Mouse (Mus musculus): Measurements from ENCODE around the gene Hspb7. TPM values are rescaled to one million over a fixed set of nuclear protein-coding genes. Genes with fewer than 3 reads are reported as not detected.

Hspb7 gene
- polyA plus RNA-seq, 1 experiment from 2014 or later, result not detected

GRCm38 (mm10) chr4:141456193-141456938 lies 35.8 kb downstream of the Hspb7 start:
- no peaks in the 10 kb centered on the region for H3K9me3 ChIP-seq
- H3K9ac ChIP-seq, result no peak overlapping the region
- no peaks in the 10 kb centered on the region for H3K27me3 ChIP-seq (replicated peaks)
- peaks cover 14% of the 10 kb centered on the region for H3K36me3 ChIP-seq (replicated peaks)
- WGBS, result 93% methylated on average over 14 of the region's 14 CpGs
- no peak for ATAC-seq (replicated peaks)
- peaks cover 13% of the 10 kb centered on the region; the same call in 1 of the 2 replicates for H3K4me1 ChIP-seq
- H3K4me2 ChIP-seq, result no peak overlapping the region
- no peak overlapping the region for H3K27ac ChIP-seq
- H3K4me3 ChIP-seq, result no peak overlapping the region

- Histone ChIP-seq H3K9me3 (no peaks in the 10 kb centered on the region), H3K27me3 (replicated peaks) (no peaks in the 10 kb centered on the region), H3K4me1 (peaks cover 13% of the 10 kb centered on the region; the same call in 1 of the 2 replicates), H3K36me3 (replicated peaks) (peaks cover 12% of the 10 kb centered on the region; the same call in 1 of the 2 replicates), H3K4me3 (no peak overlapping the region), H3K4me2 (no peak overlapping the region), H3K9ac (no peak overlapping the region), H3K27ac (no peak overlapping the region)
- WGBS, result 20% methylated on average over 7 of the region's 7 CpGs
- ATAC-seq (replicated peaks), result no peak
Observed at GRCm38 (mm10) chr4:141458236-141458635, 37.7 kb downstream of the Hspb7 start.

DNA sequence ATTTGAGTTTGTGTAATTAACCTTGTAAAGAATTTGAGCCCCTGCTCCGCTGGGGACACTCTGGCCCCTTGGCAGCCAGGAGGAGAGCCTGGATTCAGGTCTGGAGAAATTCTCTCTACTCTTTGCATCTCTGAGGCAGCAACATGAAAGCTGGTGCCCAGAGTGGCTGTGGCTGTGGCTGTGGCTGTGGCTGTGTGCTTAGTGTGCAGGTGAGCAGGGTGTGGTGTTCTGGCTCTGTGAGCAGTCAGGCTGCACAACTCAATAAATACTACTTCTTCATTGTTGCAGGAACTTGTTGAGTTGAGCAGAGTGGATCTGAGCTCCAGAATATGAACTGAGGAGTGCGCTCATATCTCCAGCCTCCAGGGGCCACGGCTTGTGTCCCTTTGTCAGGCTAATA lies 38.3 kb downstream of the Hspb7 start:
- Histone ChIP-seq H3K27me3 (replicated peaks) (no peaks in the 10 kb centered on the region), H3K27ac (no peak overlapping the region), H3K36me3 (replicated peaks) (peaks cover 18% of the 10 kb centered on the region; the same call in 1 of the 2 replicates), H3K4me1 (peaks cover 13% of the 10 kb centered on the region; the same call in 1 of the 2 replicates), H3K4me2 (no peak overlapping the region), H3K9ac (no peak overlapping the region), H3K9me3 (no peaks in the 10 kb centered on the region), H3K4me3 (no peak overlapping the region)
- 77% methylated on average over 3 of the region's 3 CpGs for WGBS
- no peak for ATAC-seq (replicated peaks)

DNA sequence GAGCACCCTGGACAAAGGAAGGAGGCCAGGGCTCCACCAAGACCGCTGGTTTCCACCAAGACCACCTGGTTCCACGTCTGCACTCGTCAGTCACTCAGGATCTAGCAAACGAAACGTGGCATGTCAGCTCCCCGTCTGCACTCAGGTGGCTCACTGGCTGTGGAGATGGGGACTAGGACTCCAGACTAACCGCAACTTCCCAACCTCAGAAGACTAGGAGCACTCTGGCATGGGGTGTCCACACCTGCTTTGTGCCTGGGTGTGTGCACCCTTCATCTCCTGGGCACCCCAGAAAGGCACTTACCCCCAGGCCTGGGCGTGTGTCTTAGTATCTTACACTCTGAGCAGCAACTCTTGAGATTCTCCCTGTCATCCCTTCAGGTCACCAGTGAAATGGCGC lies 39.2 kb downstream of the Hspb7 start:
- H3K4me2 ChIP-seq, result no peak overlapping the region
- peaks cover 13% of the 10 kb centered on the region; the same call in 1 of the 2 replicates for H3K4me1 ChIP-seq
- WGBS, result 93% methylated on average over 9 of the region's 9 CpGs
- no peaks in the 10 kb centered on the region for H3K27me3 ChIP-seq (replicated peaks)
- no peak overlapping the region for H3K27ac ChIP-seq
- no peak overlapping the region for H3K4me3 ChIP-seq
- H3K36me3 ChIP-seq (replicated peaks), result peaks cover 27% of the 10 kb centered on the region; the same call in 1 of the 2 replicates
- H3K9me3 ChIP-seq, result no peaks in the 10 kb centered on the region
- ATAC-seq (replicated peaks), result no peak
- no peak overlapping the region for H3K9ac ChIP-seq

GRCm38 (mm10) chr4:141460481-141460880 lies 39.9 kb downstream of the Hspb7 start:
- Histone ChIP-seq H3K9ac (no peak overlapping the region), H3K9me3 (no peaks in the 10 kb centered on the region), H3K4me2 (no peak overlapping the region), H3K36me3 (replicated peaks) (peaks cover 33% of the 10 kb centered on the region; the same call in 1 of the 2 replicates), H3K4me3 (no peak overlapping the region), H3K27me3 (replicated peaks) (no peaks in the 10 kb centered on the region), H3K27ac (no peak overlapping the region), H3K4me1 (peaks cover 13% of the 10 kb centered on the region; the same call in 1 of the 2 replicates)
- 90% methylated on average over 4 of the region's 4 CpGs for WGBS
- ATAC-seq (replicated peaks), result no peak

DNA sequence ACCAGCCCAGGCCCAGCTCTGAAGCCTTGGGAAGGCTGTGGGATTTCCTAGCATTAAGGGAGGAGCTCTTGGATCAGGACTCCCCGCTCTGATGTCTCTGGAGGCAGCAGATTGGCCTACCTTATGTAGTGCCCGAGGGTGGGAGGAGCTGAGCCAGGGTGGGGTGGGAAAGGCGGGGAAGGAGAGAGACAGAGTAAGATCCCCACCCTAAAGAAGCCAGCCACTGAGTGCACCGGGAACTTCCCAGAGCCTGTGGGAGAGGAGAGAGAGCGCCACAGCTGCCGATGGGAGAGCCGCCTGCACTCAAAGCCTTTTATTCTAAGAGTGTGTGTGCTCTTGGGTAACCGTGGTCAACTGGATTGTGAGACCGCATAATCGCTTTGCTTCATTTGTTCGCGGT lies 40.5 kb downstream of the Hspb7 start:
- H3K9me3 ChIP-seq, result no peaks in the 10 kb centered on the region
- ATAC-seq (replicated peaks), result no peak
- no peak overlapping the region for H3K27ac ChIP-seq
- WGBS, result 29% methylated on average over 12 of the region's 12 CpGs
- H3K4me2 ChIP-seq, result no peak overlapping the region
- peaks cover 39% of the 10 kb centered on the region; the same call in 1 of the 2 replicates for H3K36me3 ChIP-seq (replicated peaks)
- no peaks in the 10 kb centered on the region for H3K27me3 ChIP-seq (replicated peaks)
- H3K4me1 ChIP-seq, result peaks cover 13% of the 10 kb centered on the region; the same call in 1 of the 2 replicates
- H3K4me3 ChIP-seq, result no peak overlapping the region
- no peak overlapping the region for H3K9ac ChIP-seq

DNA sequence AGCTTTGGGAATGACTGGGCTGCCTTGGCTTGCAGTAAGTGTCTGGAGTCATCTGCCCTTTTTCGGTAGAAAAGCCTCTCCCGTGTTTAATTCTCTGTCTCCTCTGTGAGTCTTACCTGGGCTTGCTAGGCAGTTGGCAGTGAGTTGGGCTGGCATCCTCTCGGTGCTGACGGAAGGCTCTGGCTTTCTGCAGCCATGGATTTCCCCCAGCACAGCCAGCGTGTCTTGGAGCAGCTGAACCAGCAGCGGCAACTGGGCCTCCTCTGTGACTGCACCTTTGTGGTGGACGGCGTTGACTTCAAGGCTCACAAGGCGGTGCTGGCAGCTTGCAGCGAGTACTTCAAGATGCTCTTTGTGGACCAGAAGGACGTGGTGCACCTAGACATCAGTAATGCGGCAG lies 41.0 kb downstream of the Hspb7 start:
- peaks cover 44% of the 10 kb centered on the region; the same call in 1 of the 2 replicates for H3K36me3 ChIP-seq (replicated peaks)
- H3K4me3 ChIP-seq, result no peak overlapping the region
- peaks cover 13% of the 10 kb centered on the region; the same call in 1 of the 2 replicates for H3K4me1 ChIP-seq
- H3K9ac ChIP-seq, result no peak overlapping the region
- no peak for ATAC-seq (replicated peaks)
- H3K9me3 ChIP-seq, result no peaks in the 10 kb centered on the region
- WGBS, result 88% methylated on average over 12 of the region's 12 CpGs
- no peak overlapping the region for H3K27ac ChIP-seq
- H3K27me3 ChIP-seq (replicated peaks), result no peaks in the 10 kb centered on the region
- no peak overlapping the region for H3K4me2 ChIP-seq

DNA sequence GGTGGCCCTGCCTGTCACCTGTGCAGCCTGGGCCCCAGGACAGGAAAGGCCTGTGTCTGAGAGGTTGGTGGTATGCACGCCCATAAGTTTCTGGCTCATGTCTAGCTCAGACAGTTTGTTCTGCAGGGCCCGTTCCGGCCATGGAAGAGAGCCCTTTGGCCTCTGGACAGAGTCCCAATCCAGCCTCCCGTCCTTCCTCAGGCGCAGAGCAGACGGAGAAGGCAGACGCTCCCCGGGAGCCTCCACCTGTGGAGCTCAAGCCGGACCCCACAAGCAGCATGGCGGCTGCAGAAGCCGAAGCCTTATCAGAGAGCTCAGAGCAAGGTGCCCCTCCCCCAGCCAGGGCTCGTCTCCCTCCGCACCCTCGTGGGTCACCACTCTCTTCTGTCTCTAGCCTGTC lies 42.9 kb downstream of the Hspb7 start:
- Histone ChIP-seq H3K4me2 (no peak overlapping the region), H3K27me3 (replicated peaks) (no peaks in the 10 kb centered on the region), H3K9ac (no peak overlapping the region), H3K4me1 (peaks cover 8% of the 10 kb centered on the region; the same call in 1 of the 2 replicates), H3K4me3 (no peak overlapping the region), H3K9me3 (no peaks in the 10 kb centered on the region), H3K27ac (no peak overlapping the region), H3K36me3 (replicated peaks) (peaks cover 57% of the 10 kb centered on the region)
- no peak for ATAC-seq (replicated peaks)
- 85% methylated on average over 14 of the region's 14 CpGs for WGBS

DNA sequence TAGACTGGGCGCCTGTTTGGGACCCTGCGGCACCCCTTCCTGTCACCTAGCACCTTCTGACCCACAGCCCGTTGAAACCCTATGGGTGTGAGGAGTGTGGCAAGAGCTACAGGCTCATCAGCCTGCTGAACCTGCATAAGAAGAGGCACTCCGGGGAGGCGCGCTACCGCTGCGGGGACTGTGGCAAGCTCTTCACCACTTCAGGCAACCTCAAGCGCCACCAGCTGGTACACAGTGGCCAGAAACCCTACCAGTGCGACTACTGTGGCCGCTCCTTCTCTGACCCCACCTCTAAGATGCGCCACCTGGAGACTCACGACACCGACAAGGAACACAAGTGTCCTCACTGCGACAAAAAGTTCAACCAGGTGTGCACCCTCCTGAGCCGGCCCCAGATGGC lies 44.1 kb downstream of the Hspb7 start:
- no peak overlapping the region for H3K27ac ChIP-seq
- no peak overlapping the region for H3K9ac ChIP-seq
- peaks cover 62% of the 10 kb centered on the region for H3K36me3 ChIP-seq (replicated peaks)
- H3K4me1 ChIP-seq, result peaks cover 8% of the 10 kb centered on the region; the same call in 1 of the 2 replicates
- H3K4me3 ChIP-seq, result no peak overlapping the region
- no peak overlapping the region for H3K4me2 ChIP-seq
- 78% methylated on average over 16 of the region's 16 CpGs for WGBS
- H3K9me3 ChIP-seq, result no peaks in the 10 kb centered on the region
- no peaks in the 10 kb centered on the region for H3K27me3 ChIP-seq (replicated peaks)
- ATAC-seq (replicated peaks), result no peak

DNA sequence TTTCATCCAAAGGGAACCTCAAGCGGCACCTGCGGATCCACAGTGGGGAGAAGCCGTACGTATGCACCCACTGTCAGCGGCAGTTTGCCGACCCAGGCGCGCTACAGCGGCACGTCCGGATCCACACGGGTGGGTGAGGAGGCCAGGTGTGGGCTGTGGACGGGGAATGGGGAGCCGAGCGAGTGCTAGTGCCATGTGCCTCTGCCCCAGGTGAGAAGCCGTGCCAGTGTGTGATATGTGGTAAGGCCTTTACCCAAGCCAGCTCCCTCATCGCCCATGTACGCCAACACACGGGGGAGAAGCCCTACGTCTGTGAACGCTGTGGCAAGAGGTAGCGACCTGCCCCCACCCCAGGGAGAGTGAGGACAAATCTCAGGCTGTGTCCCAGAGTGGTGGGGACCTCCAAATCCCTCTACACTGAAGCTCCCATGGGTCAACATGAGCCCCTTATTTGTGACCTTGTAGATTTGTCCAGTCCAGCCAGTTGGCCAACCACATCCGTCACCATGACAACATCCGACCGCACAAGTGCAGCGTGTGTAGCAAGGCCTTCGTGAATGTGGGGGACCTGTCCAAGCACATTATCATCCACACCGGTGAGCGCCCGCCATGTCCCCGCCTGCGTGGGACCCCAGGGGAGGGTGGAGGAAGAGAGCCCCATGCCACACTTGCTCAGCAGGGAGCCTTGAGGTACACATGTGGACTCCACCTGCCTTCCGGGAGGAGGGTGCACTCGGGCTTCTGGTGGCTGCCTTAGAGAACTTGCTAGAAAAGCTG lies 45.1 kb downstream of the Hspb7 start:
- H3K4me3 ChIP-seq, result no peak overlapping the region
- WGBS, result 85% methylated on average over 34 of the region's 34 CpGs
- H3K27ac ChIP-seq, result no peak overlapping the region
- H3K36me3 ChIP-seq (replicated peaks), result peaks cover 61% of the 10 kb centered on the region
- H3K27me3 ChIP-seq (replicated peaks), result no peaks in the 10 kb centered on the region
- H3K4me2 ChIP-seq, result no peak overlapping the region
- H3K9ac ChIP-seq, result no peak overlapping the region
- no peaks in the 10 kb centered on the region for H3K9me3 ChIP-seq
- ATAC-seq (replicated peaks), result no peak
- H3K4me1 ChIP-seq, result peaks cover 5% of the 10 kb centered on the region; the same call in 1 of the 2 replicates

GRCm38 (mm10) chr4:141466289-141466795 lies 45.8 kb downstream of the Hspb7 start:
- Histone ChIP-seq H3K9me3 (no peaks in the 10 kb centered on the region), H3K4me3 (no peak overlapping the region), H3K9ac (no peak overlapping the region), H3K4me2 (no peak overlapping the region), H3K27ac (no peak overlapping the region), H3K27me3 (replicated peaks) (no peaks in the 10 kb centered on the region), H3K36me3 (replicated peaks) (peaks cover 66% of the 10 kb centered on the region), H3K4me1 (no peaks in the 10 kb centered on the region)
- 88% methylated on average over 16 of the region's 16 CpGs for WGBS
- no peak for ATAC-seq (replicated peaks)

DNA sequence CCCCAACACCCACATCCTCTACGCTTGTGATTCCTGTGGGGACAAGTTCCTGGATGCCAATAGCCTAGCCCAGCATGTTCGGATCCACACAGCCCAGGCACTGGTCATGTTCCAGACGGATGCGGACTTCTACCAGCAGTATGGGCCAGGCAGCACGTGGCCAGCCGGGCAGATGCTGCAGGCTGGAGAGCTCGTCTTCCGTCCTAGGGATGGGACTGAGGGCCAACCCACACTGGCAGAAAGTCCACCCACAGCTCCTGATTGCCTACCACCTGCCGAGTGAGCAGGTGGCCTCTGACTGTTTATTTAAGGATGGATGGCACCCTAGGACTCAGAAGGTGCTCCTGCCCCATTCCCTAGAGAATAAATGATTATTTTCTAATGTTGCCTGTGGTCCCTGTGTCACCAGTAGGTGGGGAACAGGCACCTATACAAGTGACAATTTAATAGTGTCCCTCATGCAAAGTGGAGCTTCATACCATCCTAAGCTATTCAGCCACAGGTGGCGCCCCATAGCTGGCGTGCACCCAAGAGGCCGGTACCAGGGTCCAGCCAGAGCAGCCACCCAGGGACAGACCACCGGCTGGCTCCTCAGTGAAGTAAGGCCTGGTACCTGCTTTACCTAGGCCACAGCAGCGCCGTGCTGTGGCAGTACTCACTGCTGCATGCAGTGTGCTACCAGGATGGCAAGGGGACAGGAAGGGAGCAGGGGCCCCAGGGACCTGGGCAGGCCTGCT lies 46.4 kb downstream of the Hspb7 start:
- Histone ChIP-seq H3K27ac (no peak overlapping the region), H3K4me3 (no peak overlapping the region), H3K4me1 (no peaks in the 10 kb centered on the region), H3K9me3 (no peaks in the 10 kb centered on the region), H3K36me3 (replicated peaks) (peaks cover 72% of the 10 kb centered on the region), H3K27me3 (replicated peaks) (no peaks in the 10 kb centered on the region), H3K4me2 (no peak overlapping the region), H3K9ac (no peak overlapping the region)
- 87% methylated on average over 15 of the region's 15 CpGs for WGBS
- ATAC-seq (replicated peaks), result no peak
